Mouse (Mus musculus): ENCODE measurements around the gene Rad51c.
"Not testable (repeated sequence)": the region's sequence is repeated elsewhere in the genome, so short reads cannot be mapped to it uniquely, and the experiment has no call there.

Gene Rad51c

DNA sequence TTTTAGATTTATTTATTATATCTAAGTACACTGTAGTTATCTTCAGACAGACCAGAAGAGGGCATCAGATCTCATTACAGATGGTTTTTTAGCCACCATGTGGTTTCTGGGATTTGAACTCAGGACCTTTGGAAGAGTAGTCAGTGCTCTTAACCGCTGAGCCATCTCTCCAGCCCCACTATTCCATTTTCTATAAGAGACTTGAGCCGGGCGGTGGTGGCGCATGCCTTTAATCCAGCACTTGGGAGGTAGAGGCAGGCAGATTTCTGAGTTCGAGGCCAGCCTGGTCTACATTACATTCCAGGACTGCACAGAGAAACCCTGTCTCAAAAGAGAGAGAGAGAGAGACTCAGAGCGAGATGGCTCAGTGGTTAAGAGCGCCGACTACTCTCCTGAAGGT is 27.1 kb upstream of the Rad51c start:
- not testable (repeated sequence) for DNase-seq

DNA sequence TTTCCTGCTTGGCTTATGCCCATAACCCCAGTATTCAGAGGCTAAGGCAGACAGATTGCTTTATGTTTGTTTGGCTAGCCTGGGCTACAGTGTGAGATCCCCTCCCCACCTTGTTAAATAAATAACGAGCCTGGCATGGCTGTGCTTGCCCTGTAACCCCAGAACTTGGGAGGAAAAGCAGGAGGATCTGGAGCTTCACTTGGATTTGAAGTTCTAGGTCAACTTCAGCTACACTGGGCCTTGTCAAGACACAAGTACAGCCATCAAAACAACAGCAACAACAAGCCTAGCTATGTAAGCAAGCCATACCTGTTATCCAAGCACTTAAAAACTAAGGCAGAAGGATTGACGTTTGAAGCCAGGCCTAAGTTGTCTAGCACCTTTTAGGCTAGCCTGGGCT is 25.6 kb upstream of the Rad51c start:
- no peak for DNase-seq

DNA sequence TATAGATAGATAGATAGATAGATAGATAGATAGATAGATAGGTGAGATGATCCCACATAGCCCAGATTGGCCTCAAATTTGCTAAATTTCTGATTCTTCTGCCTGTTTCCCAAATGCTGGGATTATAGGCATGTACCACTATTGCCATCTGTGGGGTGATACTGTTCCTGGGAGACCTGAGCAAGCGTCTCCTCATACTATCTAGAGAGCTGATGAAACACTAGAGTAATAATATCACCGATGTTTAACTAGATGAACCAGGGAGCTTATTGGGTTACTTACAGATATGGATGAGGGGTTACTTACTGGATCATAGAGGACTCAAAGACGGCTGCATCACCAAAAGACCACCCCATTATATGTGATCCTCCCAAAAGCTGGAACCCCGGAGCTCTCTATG is 24.6 kb upstream of the Rad51c start:
- DNase-seq = no peak

DNA sequence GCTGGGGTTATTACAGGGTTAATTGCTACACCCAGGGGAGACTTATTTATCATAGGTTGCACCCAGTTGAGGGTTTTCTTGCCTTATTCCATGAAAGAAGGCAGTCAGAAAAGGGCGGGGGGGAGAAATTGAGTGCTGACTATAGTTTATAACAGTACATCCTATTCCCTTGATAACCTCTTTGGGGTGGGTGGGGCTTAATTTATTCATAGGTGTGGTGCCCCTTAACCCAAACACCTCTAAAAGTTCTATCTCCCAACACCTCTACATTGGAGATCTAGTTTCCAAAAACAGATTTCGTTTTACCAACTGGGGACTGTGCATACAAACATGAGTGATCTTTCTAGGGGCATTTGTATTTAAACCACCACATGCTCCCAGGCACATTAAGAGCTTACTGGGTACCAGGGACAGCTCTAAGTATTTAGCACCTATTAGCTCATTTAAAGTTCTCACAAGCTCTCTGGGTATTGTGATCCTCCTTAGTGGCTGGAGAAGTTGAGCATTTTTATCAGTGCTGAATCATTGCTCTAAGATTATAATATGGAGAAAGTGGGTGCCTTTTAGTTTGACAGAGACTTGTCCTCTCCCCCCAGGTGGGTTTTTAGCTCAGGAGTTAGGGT is 23.4 kb upstream of the Rad51c start:
- no peak for DNase-seq

DNA sequence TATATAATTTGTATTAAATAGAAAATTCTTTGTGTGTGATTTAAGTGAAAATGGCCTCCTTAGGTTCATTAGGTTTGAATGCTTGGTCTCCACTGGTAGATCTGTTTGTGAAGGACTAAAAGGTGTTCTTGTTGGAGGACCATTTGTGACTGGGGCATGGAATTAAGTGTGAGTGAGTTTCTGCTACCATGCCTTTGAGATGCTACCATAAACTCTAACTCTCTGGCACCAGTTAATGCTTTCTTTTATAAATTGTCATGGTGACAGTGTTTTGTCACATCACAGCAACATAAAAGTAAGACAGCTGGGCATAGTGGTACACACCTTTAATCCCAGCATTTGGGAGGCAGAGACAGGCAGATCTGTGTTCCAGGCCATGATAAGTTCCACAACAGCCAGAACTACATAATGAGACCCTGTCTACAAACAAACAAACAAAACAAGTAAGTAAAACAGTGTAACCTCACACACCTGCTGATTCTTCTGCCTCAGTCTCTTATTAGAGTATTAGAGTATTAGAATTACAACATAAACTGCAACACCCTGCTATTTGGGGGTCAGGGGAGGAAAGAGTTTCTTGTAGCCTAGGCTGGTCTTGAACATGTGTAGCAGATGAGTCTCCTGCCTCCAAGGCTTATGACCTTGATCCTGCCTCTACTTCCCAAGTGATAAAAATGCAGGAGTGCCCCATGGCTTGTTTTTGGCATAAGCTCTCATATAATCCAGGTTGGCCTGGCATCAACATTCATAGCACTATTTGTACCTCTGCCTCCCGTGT is 22.7 kb upstream of the Rad51c start:
- DNase-seq = no peak

DNA sequence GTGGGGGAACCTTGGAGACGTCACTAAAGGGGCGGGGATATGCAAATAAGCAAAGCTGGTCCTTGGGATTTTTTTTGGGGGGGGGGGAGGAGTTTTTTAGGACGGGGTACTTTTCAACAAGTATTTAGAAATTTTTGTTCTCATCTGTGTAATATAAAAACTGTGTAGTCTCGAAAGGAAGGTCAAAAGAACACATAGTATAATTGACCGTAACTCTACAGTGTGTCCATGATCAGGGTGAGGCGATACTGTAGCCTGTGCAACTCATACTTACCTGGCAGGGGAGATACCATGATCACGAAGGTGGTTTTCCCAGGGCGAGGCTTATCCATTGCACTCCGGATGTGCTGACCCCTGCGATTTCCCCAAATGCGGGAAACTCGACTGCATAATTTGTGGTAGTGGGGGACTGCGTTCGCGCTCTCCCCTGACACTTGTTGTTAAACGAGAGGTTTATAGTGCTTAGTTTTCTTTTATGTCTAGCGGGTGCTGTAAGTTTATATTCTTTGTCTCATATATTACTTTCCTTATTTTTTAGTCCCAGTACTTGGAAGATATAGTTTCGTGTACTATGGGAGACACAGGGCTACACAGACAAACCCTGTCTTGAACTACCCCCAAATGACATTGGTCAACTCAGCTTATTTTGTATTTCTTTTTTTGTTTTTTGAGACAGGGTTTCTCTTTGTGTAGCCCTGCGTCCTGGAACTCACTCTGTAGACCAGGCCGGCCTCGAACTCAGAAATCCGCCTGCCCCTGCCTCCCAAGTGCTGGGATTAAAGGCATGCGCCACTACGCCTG is 21.9 kb upstream of the Rad51c start:
- DNase-seq = peak; percentile 80

DNA sequence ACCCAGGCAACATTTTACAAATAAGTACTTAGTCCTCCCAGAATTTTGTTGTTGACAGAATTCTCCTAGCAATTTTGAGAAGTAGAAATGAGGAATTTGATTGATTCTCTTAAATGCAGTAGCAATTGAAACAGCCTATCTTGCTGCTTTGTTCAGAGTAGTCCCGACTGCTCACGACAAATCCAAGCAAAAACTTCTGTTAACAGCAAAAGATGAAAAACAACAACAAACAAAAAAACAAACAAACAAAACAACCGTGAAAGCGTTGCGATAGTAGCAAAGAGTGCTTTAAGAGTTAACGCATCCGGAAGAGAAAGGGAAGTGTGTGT is 21.3 kb upstream of the Rad51c start:
- DNase-seq = no peak

DNA sequence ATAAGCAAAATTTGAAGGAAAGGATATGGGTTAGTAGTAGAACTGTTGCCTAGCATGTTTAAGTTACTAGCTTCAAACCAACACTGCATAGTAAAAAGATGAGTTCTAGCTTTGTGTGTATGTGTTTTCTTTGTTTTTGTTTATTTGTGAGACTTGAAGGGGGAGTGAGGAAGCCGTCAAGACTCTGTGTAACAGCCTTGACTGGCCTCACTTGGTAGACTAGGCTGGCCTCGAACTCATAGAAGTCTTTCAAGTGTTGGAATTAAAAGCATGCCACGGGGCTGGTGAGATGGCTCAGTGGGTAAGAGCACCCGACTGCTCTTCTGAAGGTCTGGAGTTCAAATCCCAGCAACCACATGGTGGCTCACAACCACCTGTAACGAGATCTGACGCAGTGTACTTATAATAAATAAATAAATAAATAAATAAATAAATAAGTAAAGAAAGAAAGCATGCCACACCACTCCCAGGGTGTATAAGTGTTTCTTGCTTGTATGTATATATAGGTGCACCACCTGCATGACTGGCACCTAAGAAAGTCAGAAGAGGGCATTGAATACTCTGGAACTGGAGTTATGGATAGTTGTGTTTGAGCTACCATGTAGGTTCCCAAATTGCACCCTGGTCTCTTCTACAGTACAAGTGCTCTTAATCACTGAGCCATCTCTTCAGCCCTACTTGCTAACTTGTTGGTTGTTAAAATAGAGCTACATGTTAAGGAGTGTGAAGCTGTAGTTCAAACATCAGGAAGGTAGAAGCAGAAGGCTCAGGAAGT is 19.0 kb upstream of the Rad51c start:
- DNase-seq = no peak

DNA sequence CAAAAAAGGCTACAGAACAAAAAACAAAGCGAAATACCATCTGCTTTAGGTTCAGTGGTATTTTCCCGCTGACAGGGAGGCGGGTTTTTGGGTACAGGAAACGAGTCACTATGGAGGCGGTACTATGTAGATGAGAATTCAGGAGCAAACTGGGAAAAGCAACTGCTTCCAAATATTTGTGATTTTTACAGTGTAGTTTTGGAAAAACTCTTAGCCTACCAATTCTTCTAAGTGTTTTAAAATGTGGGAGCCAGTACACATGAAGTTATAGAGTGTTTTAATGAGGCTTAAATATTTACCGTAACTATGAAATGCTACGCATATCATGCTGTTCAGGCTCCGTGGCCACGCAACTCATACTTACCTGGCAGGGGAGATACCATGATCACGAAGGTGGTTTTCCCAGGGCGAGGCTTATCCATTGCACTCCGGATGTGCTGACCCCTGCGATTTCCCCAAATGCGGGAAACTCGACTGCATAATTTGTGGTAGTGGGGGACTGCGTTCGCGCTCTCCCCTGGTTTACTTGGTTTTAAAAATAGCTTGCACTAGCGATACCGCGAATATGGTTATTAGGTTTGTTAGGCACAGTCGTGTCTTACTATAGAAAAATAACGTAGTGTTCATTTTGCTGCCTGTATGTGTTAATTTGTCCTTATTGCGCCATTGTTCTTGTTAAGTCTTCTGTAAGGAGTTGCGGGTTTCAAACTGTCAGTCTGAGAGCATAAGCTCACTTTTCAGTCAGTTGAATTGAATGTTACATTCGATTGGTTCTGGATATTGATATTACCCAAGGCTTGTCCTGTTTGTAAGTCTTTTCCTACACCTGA is 18.0 kb upstream of the Rad51c start:
- DNase-seq = peak; percentile 82

DNA sequence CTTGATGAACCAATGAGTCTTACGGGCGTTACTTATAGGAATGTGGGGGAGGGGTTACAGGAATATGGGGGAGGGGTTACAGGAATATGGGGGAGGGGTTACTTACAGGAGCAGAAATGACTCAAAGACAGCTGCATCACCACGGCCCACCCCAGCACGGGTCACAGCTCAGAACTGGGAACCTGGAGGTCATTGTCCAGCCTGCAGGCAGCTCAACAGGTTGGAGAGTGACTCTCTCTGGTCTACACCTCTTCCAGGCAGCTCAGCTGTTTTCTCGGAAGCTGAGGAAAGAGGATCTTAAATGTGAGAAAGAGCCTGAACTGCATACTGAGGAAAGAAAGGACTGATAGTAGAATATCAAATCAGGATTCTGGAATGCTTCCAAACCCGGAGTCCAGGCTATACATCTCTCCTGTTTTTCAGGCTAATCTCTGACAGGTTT is 17.0 kb upstream of the Rad51c start:
- DNase-seq = peak; percentile 27

DNA sequence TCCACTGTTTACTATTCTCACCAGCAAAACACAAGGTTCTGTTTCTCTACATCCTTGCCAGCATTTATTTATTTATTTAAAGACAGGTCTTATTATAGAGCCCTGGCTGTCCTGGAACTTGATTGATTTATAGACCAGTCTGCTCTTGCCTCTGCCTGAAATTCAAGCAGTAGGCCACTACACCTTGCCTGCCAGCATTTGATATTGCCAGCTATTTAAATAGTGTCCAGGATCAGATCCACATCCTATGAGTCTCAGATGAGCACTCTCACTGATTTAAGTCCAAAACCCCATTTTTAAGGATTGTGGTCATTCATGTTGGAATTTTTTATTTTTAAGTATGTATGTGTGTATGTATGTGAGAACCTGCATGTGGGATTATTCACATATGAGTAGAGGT is 16.1 kb upstream of the Rad51c start:
- DNase-seq = no peak

DNA sequence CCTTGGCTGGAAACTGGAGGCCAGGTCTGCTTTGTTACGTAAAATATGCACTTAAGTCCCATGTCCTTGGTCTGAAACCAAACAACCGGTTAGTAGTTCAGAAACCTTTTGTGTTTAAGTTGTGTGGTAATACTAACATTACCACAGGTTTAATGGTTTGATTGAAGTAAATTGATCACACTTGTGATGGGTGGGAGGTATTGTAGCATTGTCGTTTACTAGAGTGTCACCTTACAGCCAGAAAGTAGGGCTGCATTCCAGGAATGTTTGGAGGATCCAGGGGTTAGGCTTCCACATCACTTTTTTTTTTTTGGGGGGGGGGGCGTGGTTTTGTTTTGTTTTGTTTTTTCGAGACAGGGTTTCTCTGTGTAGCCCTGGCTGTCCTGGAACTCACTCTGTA is 11.4 kb upstream of the Rad51c start:
- no peak for DNase-seq

DNA sequence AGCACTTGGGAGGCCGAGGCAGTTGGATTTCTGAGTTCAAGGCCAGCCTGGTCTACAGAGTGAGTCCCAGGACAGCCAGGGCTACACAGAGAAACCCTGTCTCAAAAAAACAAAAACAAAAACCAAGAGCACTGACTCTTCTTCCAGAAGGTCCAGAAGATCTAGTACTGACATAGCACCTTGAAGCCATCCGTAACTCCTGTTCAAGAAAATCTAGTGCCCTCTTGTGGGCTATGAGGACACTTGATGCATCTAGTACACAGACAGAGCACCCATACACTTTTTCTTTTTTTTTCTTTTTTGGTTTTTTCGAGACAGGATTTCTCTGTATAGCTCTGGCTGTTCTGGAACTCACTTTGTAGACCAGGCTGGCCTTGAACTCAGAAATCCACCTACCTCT is 8.7 kb upstream of the Rad51c start:
- not testable (repeated sequence) for DNase-seq

DNA sequence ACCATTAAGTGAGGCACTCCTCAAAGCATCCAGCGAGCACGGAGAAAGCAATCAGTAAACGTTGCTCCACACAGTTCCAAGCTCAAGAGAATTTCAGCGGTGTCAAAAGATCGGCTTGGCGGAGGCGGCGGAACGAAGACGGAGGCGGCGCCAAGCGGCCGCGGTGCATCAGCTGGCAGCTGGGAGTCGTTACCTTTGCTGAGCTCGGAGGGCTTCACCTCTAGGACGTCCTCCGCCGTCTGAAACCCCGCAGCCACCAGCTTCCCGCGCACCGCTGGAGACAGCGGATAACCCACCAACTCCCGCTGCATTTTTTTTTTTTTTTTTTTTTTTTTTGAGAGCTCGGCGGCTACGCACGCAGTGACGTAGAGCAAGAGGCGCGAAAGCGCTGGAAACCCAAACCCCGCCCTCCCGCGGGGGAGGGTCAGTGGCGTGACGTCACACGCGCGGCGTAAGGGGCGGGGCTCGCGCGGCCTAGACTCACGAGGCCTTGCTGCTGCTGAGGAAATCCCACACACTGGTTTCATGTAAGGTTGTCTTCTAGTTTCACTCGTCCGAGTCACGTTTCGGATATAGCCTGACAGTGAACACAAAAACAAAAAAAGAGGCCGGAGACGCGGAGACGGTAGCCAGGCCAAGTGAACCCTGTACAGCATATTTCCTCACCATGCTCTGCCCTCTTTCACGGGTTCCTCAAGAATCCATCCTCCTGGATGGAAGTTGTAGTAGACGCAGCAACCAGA is 472 bp downstream of the Rad51c start:
- peak; percentile 97 for DNase-seq

DNA sequence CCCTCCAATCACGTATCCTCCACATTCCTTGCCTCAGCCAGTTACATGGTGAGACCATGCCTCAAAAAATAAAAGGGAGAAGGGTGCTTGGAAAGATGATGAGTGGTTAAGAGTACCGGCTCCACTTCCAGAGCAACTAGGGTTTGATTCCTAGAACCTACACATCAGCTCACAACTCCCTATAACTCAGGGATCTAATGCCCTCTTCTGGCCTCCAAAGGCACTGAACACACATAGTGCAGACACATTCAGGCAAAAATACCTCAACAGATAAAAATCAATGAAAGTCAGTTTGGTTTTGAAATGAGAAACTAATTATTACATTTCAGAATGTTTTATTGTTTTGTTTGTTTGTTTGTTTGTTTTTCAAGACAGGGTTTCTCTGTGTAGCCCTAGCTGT is 6.4 kb downstream of the Rad51c start:
- no peak for DNase-seq

DNA sequence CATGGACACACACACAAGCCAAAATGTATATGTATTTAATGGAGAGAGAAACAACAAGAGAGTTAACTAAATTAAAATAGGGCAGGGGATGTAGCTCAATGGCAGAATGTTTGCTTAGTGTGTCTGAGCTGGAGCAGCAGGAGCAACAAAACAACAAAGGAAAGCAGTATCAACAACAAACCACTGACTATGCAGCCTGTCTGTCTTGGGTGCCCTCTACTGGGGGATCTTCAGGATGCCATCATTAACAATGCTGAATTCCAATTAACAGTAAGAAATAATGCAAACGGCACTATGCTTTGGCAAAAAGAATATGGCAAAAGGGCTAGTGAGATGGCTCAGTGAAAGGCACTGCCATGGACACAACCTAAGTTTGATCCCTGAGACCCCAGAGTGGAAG is 10.9 kb downstream of the Rad51c start:
- DNase-seq = peak; percentile 54

DNA sequence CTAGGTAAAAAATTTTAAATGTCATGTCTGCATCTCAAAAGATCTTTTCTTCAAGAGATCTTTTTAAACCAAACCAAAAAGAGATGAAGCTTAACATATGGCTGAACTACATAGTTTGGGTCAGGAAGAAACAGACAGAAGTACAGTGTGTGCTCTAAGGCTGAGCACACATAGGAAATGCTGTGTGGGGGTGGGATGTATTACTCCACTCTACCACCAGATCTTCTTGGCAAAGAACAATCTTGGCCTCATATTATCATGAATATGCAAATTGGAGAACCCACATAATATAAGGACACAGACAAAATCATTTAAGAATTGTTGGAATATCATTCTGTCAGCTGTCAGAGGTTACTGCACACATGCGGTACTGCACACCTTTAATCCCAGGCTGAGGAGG is 19.1 kb downstream of the Rad51c start:
- DNase-seq = no peak

DNA sequence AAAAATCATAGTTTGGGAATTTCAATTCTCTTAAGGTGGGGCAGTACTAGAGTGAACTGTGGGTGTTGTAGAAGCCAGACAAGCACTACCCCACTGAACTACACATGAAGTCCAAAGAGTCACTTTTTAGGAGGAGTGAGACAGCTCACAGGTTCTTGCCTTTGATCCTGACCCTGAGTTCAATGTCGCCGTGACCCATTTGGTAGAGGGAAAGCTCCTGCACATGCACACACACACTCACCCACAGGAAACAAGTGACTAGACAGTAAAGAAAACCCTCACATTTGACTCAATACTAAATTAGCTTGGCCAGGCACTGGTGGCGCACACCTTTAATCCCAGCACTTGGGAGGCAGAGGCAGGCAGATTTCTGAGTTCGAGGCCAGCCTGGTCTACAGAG is 20.2 kb downstream of the Rad51c start:
- no peak for DNase-seq

DNA sequence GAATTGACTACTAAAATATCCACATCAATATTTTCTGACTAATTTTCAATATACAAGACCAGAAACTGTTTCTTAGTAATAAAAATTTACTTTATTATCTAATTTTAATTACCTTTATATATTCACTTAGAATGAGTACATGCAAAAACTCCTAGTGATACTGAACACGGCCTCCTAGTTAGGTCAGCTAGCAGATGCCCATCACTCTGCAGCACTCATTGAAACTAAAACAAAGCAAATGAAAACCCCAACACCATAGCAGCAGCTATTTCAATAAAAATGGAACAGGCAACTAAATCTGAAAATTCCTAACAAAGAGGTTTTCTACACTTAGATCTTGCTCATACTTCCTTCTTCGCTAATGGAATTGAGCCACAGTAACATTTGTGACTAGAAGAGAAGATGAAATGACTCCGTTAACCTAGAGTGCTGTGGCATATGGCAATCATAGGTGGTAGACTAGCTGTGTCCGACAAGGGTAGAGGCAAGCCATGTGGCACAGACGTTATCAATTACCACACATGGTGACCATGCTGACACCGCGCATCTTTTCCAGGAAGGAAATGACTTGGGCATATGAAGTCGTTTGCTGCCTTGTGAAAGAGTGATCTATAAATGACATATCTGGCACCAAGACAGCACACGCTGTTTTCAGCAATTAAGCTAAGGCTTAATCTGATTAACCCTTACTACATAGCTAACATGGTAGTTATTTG is 36.7 kb downstream of the Rad51c start:
- peak; percentile 89 for DNase-seq

DNA sequence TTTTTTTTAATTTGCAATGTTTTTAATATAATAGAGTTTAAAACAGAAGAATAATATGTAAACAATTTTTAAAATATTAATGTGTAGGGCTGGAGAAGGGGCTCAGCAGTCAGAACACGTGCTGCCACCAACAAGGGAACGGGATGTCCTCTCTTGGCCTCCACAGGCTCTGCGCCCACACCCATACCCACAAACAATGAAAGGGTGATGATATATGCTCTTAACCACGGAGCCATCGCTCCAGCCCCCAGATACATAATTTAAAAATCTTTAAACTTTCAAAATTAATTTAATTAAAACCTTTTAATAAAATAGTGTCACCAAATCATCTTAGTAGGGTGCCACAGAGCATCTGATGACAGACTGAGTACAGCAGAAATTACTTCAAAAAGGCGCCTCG is 37.7 kb downstream of the Rad51c start:
- peak; percentile 58 for DNase-seq

DNA sequence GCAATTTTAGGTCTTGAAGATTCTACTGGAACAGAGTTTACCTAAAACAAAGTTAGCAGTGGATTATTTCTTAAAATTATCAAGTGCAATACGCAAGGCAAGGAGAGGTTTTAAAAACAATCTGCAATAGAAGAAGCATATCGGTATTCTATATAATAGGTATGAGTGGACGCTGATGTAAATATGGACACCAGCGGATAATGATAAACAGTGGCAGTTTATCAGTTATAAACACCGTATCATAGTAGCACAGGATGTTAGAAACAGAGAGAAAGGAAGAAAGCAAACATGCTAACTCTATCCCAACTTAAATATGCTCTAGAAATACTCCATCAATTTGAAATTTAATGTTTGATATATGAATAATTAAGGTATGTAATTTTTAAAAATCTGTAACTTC is 39.6 kb downstream of the Rad51c start:
- no peak for DNase-seq
